Mouse (Mus musculus) brown adipose tissue, adult 24 weeks (tissue): ENCODE results near the gene Ube2q2. TPM values are rescaled to one million over a fixed set of nuclear protein-coding genes. Genes with fewer than 3 reads are reported as not detected.

ENCODE experiments used
- H3K27ac ChIP-seq: fragments of 200-500 bp; replicated peaks from 2 replicates; pipeline ENCODE4 v1.5.1; 2012; ENCODE audit warnings: low read depth, mild to moderate bottlenecking, low read length
- H3K4me1 ChIP-seq: fragments of 200-500 bp; 2 replicates; pipeline ENCODE4 v1.6.1; 2012; ENCODE audit warnings: low read length, mixed read lengths; ENCODE audit not compliant: control insufficient read depth, insufficient read depth, insufficient read length
- H3K4me3 ChIP-seq: fragments of 200-500 bp; 2 replicates; pipeline ENCODE4 v1.5.1; 2012; ENCODE audit warnings: low read depth, mild to moderate bottlenecking, low read length, moderate library complexity; ENCODE audit not compliant: insufficient read depth
- polyA plus RNA-seq: library from polyadenylated mRNA; stranded (reverse); fragments of >200 nt; gene quantifications from 2 replicates; pipeline ENCODE4 v1.2.4, GENCODE M21; 2012; ENCODE audit not compliant: missing spikeins, insufficient read depth, insufficient read length

The Ube2q2 gene
- polyA plus RNA-seq, 1 experiment: 50.8 TPM

DNA sequence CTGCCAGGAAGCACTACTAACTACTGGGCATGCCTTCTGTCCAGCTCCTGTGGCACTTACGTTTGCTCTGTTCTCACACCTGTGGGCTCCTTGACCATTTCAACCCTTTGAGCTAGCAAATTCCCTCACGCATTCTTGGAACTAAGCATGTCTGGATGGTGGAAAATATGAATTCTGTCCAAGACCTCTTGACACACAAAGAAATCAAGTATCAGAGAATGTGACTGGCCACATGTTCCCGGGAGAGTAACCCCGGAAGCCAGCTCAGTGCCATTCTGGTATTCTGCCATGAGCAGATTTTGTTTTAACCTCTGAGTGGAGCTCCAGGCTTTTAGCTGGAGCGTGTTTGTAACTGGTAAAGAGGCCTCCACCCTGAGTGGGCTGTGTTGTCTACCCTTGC, 8.7 kb upstream of the Ube2q2 start:
- Histone ChIP-seq H3K4me3 (no peak overlapping the region), H3K27ac (peak overlapping the region; percentile 91), H3K4me1 (peaks cover 5% of the 10 kb centered on the region; the same call in 1 of the 2 replicates)

DNA sequence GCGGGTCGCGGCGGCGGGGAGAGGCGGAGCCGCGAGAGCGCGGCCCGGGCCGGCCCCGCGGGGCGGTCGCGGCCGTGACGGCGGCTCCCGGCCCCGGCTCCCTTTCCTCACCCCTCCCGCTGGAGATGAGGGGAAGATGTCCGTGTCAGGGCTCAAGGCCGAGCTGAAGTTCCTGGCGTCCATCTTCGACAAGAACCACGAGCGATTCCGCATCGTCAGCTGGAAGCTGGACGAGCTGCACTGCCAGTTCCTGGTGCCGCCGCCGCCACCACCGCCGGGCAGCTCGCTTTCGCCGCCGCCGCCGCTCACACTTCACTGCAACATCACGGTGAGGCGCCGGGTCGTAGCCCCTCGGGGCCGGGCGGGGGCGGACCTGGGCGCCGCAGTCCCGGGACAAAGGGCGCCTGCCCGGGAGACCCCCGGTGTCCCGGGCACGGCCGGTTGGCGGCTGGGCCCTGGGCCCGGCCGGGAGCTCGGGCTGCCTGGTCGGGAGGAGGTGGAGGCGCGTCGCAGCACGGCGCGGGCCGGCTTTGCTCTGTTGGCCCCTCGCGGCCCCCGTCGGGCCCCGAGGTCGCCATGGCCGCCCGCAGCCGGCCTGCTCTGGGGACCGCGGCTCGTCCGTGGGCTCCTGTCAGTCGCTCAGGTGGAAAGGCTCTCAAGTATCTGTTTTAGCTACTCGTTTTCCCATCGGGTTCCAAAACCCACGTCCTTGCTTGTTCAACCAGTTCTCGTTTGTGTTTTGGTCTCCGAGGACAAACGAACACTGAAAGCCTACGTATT, 1.0 kb downstream of the Ube2q2 start:
- H3K4me3 ChIP-seq: peak overlapping the region; percentile 100
- H3K4me1 ChIP-seq: peaks cover 9% of the 10 kb centered on the region
- H3K27ac ChIP-seq: peak overlapping the region; percentile 64

DNA sequence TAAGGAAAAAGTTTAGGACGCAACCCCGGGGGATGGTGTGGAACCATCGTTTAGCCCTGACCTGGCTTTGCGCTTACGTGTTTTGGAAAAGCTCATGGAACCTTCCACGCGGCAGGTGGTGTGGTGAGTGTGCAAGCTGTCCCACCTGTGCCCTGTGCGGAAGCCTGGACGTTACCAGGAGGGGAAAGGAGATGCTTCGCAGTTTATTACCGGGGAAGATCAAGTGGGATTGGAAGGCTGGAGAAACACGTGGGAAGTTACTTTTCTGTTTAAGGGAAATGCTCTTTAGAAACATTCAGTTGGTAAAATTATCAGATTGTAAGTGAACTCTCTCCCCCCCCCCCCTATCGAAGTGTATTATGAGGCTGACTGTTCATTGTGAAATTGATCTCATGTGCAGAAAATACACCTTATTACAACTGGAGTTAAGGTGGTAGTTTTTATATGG, 1.6 kb downstream of the Ube2q2 start:
- peak overlapping the region; percentile 100 for H3K4me3 ChIP-seq
- H3K4me1 ChIP-seq: peaks cover 9% of the 10 kb centered on the region
- peak overlapping the region; percentile 64; the same call in 1 of the 2 replicates for H3K27ac ChIP-seq

DNA sequence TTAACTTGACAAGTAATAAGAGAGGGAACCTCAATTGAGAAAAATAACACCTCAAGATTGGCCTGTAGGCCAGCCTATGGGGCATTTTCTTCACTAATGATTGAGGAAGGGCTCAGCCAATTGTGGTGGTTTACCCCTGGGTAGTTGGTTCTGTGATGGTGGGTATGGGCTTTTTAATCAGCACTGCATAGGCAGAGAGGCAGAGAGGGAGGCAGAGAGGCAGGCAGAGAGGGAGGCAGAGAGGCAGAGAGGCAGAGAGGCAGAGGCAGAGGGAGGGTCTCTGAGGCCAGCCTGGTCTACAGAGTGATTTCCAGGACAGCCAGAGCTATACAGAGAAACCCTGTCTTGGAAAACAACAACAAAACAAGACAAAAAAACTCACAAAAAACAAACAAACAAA, 2.4 kb downstream of the Ube2q2 start:
- Histone ChIP-seq H3K4me3 (peak overlapping the region; percentile 26; the same call in 1 of the 2 replicates), H3K27ac (no peak overlapping the region), H3K4me1 (peaks cover 9% of the 10 kb centered on the region)

DNA sequence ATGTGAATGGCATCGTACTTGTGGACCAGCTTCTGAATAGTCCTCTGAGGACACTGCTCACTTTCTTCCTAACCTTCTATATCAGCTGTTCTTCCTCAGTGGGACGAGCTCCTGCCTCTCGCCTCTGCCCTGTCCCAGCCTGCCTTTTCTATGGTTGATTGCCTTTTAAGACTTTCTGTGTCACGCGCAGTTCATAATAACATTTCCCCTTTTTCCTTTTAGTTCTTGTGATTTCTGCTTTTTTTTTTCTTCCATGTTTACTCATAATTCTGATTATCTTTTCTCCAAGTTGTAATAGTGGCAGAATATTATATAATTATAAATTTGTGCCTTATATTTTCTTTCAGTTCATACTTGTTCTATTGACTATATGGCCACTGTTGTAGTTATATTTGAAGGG, 4.3 kb downstream of the Ube2q2 start:
- Histone ChIP-seq H3K4me1 (peaks cover 11% of the 10 kb centered on the region), H3K4me3 (no peak overlapping the region), H3K27ac (no peak overlapping the region)

DNA sequence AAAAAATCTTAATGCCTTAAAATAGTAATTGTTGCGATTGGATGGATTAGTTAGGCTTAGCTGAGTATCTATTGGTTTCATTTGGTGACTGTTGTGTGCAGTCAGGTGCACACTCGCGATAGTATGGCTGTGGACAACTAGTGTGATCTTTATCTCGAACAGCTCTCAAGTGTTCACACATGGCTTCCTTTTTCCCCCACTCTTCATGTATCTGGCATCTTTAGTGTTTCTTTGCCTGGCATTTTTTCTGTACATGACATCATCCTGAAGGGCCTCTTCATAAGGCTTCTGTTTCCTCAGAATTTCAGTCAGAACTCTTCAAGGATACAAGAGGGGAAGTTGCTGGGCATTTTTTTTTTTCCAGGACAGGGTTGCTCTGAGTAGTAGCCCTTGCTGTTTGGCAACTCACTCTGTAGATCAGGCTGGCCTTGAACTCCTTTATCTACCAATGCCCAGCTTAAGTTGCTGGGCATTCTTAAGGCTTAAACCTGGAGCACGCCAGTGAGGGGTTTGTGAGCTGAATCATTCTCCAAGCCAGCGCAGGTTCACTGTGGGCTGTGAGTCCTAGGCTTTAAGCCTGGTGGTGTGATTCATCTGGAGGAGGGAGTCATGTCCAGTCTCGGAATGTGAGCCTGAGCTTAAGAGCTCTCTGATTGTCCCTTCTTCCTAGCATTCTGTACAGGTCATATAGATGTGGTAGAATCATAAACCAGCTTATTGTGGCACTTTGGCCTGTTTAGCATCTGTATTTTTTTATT, 22.2 kb downstream of the Ube2q2 start:
- no peak overlapping the region for H3K27ac ChIP-seq
- H3K4me1 ChIP-seq: no peaks in the 10 kb centered on the region; the same call in 1 of the 2 replicates
- no peak overlapping the region for H3K4me3 ChIP-seq

DNA sequence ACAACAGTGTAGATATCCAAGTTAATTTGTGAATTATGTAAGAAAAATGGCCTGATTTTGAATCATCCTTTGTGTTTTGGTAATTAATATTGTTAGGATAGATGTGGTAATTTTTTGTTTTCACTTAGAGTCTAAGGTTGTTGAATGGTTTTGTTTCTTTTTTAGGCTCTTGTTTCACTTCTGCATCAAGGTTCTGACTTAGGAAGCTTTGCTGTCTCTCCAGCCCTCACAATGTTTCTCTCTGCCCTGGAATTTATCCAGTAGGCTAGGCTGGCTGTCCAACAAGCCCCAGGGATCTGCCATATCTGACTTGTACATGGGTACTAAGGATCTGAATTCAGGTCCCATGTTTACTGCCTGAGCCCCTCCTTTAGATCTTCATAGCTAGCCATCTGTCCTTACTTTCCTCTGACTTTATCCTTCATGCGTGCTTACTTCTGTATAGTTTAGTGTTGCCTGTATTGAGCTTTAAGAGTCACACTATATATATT, 23.6 kb downstream of the Ube2q2 start:
- Histone ChIP-seq H3K4me3 (no peak overlapping the region), H3K4me1 (no peaks in the 10 kb centered on the region; the same call in 1 of the 2 replicates), H3K27ac (no peak overlapping the region)

DNA sequence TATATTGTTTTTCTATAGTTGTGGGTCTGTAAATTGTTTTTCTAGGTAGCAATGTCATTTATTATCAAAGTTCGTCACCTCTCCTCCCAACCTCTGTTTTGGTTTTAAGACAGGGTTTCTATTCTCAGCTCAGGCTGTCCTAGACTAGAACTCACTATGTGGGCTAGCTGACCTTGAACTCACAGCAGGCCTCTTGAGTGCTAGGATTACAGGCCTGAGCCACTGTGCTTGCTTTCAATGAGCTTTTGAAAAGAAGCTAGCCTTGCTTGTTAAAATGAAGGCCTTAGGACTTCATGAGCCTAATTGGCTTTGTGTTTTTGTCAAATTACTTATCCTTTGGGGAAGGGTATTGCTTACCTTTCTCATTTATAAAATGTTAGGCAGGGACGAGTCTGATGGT, 25.6 kb downstream of the Ube2q2 start:
- H3K4me1 ChIP-seq: no peaks in the 10 kb centered on the region; the same call in 1 of the 2 replicates
- H3K27ac ChIP-seq: no peak overlapping the region
- no peak overlapping the region for H3K4me3 ChIP-seq

DNA sequence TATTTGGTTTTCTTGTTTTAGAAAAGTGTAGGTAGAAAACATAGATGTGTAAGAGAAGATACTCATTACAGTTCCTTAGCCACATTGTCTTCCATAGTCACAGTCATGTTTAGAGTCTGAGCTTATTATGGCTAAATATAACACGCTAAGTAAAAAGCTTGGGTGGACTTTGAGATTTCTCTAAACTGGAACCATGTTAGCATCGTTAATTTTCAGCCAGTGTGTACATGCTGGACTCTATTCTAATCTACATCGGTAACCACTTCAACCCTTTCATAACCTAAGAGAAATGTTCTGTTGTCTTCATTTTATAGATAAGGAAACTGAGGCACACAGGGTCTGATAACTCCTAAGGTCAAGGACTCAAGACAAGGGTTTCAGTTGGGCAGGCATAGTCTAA, 47.2 kb downstream of the Ube2q2 start:
- H3K4me1 ChIP-seq: no peaks in the 10 kb centered on the region
- no peak overlapping the region for H3K27ac ChIP-seq
- no peak overlapping the region for H3K4me3 ChIP-seq

DNA sequence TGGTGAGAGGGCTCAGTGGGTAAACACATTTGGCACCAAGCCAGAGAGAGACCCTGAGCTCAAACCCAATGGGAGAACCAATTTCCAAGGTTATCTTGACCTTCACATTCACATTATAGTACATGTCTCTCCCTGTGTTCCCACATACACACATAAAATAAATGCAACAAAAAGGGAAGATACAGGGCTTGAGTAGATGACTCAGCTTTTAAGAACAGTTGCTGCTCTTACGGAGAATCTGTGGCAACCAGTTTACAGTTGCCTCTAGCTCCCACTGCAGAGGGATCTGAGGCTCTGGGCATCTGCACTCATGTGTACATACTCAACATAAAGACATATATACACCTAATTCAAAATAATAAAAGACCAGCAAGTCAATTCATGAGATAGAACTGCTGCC, 49.6 kb downstream of the Ube2q2 start:
- Histone ChIP-seq H3K4me1 (no peaks in the 10 kb centered on the region), H3K4me3 (no peak overlapping the region), H3K27ac (no peak overlapping the region)

DNA sequence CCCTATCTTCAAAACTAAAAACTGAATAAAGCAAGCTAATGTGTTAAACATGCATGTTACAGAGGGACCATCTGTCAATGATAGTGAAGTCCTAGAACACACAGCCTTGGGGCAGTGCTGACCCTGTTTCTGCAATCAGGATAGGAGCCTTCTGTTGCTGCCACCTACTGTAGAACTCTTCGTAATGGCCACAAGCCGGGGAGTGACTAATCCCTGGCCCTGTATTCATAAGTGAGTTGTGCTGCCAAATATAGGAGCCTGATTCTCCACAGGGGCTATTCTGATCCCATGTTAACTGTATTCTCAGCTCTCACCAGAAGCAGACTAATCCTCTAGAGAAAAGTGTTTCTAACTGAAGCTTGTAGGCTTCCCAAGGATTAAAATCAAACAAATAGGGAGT, 50.7 kb downstream of the Ube2q2 start:
- no peak overlapping the region for H3K4me3 ChIP-seq
- H3K27ac ChIP-seq: no peak overlapping the region
- no peaks in the 10 kb centered on the region for H3K4me1 ChIP-seq

DNA sequence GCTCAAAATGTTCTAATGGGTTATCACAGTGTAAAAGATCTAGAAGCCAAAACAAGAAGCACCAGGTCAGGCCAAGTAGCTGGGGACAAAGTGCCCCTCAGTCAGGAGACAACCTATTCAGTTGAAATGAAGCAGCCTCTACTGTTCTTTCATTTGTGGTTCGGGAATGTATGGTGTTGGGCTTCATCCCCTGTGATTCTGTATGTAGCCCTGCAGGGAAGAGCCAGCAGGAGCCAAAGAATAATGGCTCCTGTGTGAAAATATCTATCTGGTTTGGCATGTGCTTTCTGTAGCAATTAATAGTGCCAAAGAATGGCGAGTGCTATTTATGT, 59.8 kb downstream of the Ube2q2 start:
- peaks cover 9% of the 10 kb centered on the region for H3K4me1 ChIP-seq
- peak overlapping the region; percentile 78 for H3K4me3 ChIP-seq
- peak overlapping the region; percentile 73 for H3K27ac ChIP-seq

DNA sequence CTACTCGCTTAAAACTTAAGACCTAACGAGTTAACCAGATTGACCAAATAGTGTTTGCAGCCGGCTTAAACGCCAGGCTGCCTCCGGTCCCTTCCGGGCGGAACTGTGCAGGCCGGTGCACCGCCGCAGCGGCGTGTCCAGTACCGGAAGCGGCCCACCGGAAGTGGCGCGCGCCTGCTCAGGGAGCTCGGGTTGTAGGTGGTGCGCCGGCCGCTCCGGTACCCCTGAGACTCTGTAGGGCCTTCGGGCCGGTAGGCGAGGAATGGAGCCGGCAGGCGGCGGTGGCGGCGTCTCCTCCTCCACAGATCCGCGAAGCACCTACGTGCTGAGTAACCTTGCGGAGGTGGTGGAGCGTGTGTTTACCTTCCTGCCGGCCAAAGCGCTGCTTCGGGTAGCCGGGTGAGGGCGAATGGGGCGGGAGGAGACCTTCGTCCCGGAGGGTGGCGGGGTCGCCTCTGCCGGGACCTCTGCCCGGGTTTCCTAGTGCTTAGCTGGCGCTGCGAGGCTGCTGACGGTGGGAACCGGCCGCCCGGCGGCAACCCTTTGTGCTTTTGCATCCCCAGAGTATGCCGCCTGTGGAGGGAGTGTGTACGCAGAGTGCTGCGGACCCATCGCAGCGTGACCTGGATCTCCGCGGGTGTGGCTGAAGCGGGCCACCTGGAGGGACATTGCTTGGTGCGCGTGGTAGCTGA, 60.3 kb downstream of the Ube2q2 start, which contains the start of gene Fbxo22:
TSS of gene Fbxo22 (plus strand) at position 136 of the 692 bp plus-strand sequence.
- Histone ChIP-seq H3K4me3 (peak within 1 kb of the TSS; percentile 78), H3K4me1 (peaks cover 9% of the 10 kb centered on the region), H3K27ac (peak within 1 kb of the TSS; percentile 84)

DNA sequence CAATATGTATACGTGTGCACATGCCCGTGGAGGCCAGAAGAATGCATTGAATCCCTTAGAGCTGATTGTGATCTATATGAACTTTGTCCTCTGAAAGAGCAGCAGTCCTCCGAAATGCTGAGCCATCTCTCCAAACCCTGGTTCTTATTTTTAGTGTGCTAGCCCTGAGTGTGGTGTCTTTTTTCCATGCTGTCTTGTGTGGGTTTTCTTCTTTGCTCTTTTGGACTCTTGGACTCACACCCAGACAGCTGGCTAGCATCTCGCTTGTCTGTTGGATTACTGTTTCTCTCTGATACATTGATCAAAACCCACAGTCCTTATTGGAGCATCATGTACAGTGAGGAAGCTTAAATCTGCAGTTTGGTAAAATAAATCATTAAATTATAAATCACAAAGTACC, 63.0 kb downstream of the Ube2q2 start:
- H3K4me3 ChIP-seq: no peak overlapping the region
- H3K4me1 ChIP-seq: peaks cover 9% of the 10 kb centered on the region
- no peak overlapping the region; the same call in 1 of the 2 replicates for H3K27ac ChIP-seq

DNA sequence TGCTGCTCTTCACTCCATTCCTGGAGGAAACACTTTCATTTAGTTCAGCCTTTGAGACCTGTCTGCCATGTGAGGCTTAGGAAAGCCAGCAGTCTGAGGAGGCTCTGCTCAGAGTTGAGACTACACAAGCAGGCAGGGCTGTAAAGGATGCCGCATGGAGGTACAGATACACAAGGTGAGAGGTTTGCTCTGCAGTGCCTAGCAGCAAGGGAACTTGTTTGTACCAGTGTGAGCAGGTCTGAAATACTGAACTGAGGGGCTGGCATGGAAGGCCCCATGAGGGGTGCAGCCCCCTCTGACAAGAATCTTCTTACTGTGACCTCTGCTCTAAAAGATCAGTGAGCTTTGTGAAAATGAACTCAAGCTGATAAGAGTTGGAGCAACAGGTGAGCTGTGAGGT, 64.7 kb downstream of the Ube2q2 start:
- no peak overlapping the region for H3K4me3 ChIP-seq
- H3K27ac ChIP-seq: no peak overlapping the region
- peaks cover 5% of the 10 kb centered on the region for H3K4me1 ChIP-seq
